Mouse (Mus musculus): ENCODE measurements at regions not wholly inside any gene's neighbourhood (a gene's known extent, or its start where the extent isn't known, plus 50 kb on each side); places are given as distances from the start of the nearest gene placed in this dataset.

GRCm38 (mm10) chr12:73491370-73491769, 54.8 kb downstream of the Tmem30b start:
- no peaks in the 10 kb centered on the region for H3K36me3 ChIP-seq (ENCODE audit: control insufficient read depth, insufficient read depth, low read length, poor library complexity, severe bottlenecking)
- H3K27ac ChIP-seq (ENCODE audit: insufficient read depth, low read length): no peak overlapping the region
- no peaks in the 10 kb centered on the region for H3K27me3 ChIP-seq (ENCODE audit: control insufficient read depth, insufficient read depth, low read length, poor library complexity, severe bottlenecking)
- H3K9me3 ChIP-seq (replicated peaks; ENCODE audit: control insufficient read depth, insufficient read depth, low read length, poor library complexity, severe bottlenecking): peaks cover 12% of the 10 kb centered on the region
- H3K4me1 ChIP-seq (ENCODE audit: control insufficient read depth, insufficient read depth, low read length): no peaks in the 10 kb centered on the region
- TF ChIP-seq POLR2A (IDR thresholded peaks at IDR 0.05; ENCODE audit: insufficient read depth, low read length) (no peak), CTCF (IDR thresholded peaks at IDR 0.05; ENCODE audit: low read depth, low read length) (no peak), EP300 (IDR thresholded peaks at IDR 0.05; ENCODE audit: insufficient read depth, low read depth, low read length) (no peak)
- H3K9ac ChIP-seq (ENCODE audit: low read depth, poor library complexity, severe bottlenecking): no peak overlapping the region
- no peak overlapping the region for H3K4me3 ChIP-seq (ENCODE audit: low read depth, low read length)

GRCm38 (mm10) chr12:73482858-73483257, 63.3 kb downstream of the Tmem30b start:
- Histone ChIP-seq H3K36me3 (ENCODE audit: control insufficient read depth, insufficient read depth, low read length, poor library complexity, severe bottlenecking) (no peaks in the 10 kb centered on the region), H3K4me1 (ENCODE audit: control insufficient read depth, insufficient read depth, low read length) (no peaks in the 10 kb centered on the region), H3K9ac (ENCODE audit: low read depth, poor library complexity, severe bottlenecking) (no peak overlapping the region), H3K4me3 (ENCODE audit: low read depth, low read length) (no peak overlapping the region), H3K27me3 (ENCODE audit: control insufficient read depth, insufficient read depth, low read length, poor library complexity, severe bottlenecking) (no peaks in the 10 kb centered on the region), H3K9me3 (replicated peaks; ENCODE audit: control insufficient read depth, insufficient read depth, low read length, poor library complexity, severe bottlenecking) (no peaks in the 10 kb centered on the region), H3K27ac (ENCODE audit: insufficient read depth, low read length) (no peak overlapping the region)
- TF ChIP-seq EP300 (IDR thresholded peaks at IDR 0.05; ENCODE audit: insufficient read depth, low read depth, low read length) (no peak), POLR2A (IDR thresholded peaks at IDR 0.05; ENCODE audit: insufficient read depth, low read length) (no peak), CTCF (IDR thresholded peaks at IDR 0.05; ENCODE audit: low read depth, low read length) (no peak)

DNA sequence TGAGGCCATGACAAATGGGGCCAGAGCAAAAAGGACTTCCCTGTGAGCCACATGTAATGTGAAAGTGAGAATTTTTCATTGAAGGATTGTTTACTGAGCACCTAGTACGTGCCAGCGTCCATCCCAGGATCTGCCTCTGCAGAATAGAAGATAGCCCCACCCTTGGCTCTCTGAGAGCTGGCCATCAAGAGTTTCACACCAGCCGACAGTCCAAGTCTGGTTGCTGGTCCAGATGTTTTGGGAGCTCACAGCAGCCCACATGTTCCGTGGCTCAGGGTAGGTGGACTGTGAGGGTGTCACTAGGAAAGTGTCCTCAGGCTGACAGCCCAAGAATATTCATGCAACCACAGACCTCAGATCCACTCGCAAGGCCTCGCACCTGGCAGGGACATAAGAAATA, 63.9 kb downstream of the Tmem30b start:
- Histone ChIP-seq H3K9ac (ENCODE audit: low read depth, poor library complexity, severe bottlenecking) (no peak overlapping the region), H3K4me3 (ENCODE audit: low read depth, low read length) (no peak overlapping the region), H3K27me3 (ENCODE audit: control insufficient read depth, insufficient read depth, low read length, poor library complexity, severe bottlenecking) (no peaks in the 10 kb centered on the region), H3K27ac (ENCODE audit: insufficient read depth, low read length) (no peak overlapping the region), H3K9me3 (replicated peaks; ENCODE audit: control insufficient read depth, insufficient read depth, low read length, poor library complexity, severe bottlenecking) (no peaks in the 10 kb centered on the region), H3K36me3 (ENCODE audit: control insufficient read depth, insufficient read depth, low read length, poor library complexity, severe bottlenecking) (no peaks in the 10 kb centered on the region), H3K4me1 (ENCODE audit: control insufficient read depth, insufficient read depth, low read length) (no peaks in the 10 kb centered on the region)
- TF ChIP-seq POLR2A (IDR thresholded peaks at IDR 0.05; ENCODE audit: insufficient read depth, low read length): no peak
- TF ChIP-seq CTCF (IDR thresholded peaks at IDR 0.05; ENCODE audit: low read depth, low read length): no peak
- TF ChIP-seq EP300 (IDR thresholded peaks at IDR 0.05; ENCODE audit: insufficient read depth, low read depth, low read length): no peak

DNA sequence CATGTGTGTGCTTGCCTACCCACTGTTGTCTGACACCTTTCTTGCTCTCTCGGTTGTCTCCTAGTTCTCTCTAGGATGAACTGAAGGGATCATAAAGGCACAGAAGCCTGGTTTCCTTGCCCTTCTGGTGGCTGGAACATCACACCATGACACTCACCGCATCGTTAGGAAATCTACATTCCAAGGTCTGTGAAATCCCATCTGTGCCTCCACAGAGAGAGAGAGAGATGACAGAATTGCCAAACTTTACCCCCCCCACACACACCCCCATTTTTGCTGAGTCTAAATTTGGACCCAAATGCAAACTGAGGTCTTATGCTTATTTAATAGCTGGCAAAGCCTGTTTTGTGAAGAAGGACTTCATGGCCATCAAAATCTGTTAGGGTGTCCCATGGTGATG, 64.5 kb downstream of the Tmem30b start:
- Histone ChIP-seq H3K36me3 (ENCODE audit: control insufficient read depth, insufficient read depth, low read length, poor library complexity, severe bottlenecking) (no peaks in the 10 kb centered on the region), H3K4me1 (ENCODE audit: control insufficient read depth, insufficient read depth, low read length) (no peaks in the 10 kb centered on the region), H3K27me3 (ENCODE audit: control insufficient read depth, insufficient read depth, low read length, poor library complexity, severe bottlenecking) (no peaks in the 10 kb centered on the region), H3K27ac (ENCODE audit: insufficient read depth, low read length) (no peak overlapping the region), H3K9me3 (replicated peaks; ENCODE audit: control insufficient read depth, insufficient read depth, low read length, poor library complexity, severe bottlenecking) (no peaks in the 10 kb centered on the region), H3K9ac (ENCODE audit: low read depth, poor library complexity, severe bottlenecking) (no peak overlapping the region), H3K4me3 (ENCODE audit: low read depth, low read length) (no peak overlapping the region)
- TF ChIP-seq CTCF (IDR thresholded peaks at IDR 0.05; ENCODE audit: low read depth, low read length) (no peak), EP300 (IDR thresholded peaks at IDR 0.05; ENCODE audit: insufficient read depth, low read depth, low read length) (no peak), POLR2A (IDR thresholded peaks at IDR 0.05; ENCODE audit: insufficient read depth, low read length) (no peak)

DNA sequence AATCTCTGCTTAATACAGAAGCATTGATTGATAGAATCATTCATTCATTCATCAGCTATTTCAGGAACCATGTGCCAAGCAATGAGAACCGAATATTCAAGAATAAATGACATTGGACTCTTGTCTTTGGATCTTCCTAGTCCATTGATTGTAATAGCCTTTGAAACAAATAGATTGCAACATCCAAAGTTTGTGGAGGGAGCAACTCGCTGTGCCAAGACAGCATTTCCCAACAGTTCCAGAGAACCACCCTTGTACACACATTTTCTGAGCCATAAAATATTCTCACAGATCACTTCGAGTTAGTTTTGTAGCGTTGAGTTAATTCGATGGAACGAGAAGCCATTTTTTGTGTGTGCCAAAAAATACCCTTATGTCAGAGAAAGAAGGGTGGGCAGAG, 65.0 kb downstream of the Tmem30b start:
- no peaks in the 10 kb centered on the region for H3K36me3 ChIP-seq (ENCODE audit: control insufficient read depth, insufficient read depth, low read length, poor library complexity, severe bottlenecking)
- H3K4me1 ChIP-seq (ENCODE audit: control insufficient read depth, insufficient read depth, low read length): no peaks in the 10 kb centered on the region
- H3K9me3 ChIP-seq (replicated peaks; ENCODE audit: control insufficient read depth, insufficient read depth, low read length, poor library complexity, severe bottlenecking): no peaks in the 10 kb centered on the region
- H3K4me3 ChIP-seq (ENCODE audit: low read depth, low read length): no peak overlapping the region
- no peaks in the 10 kb centered on the region for H3K27me3 ChIP-seq (ENCODE audit: control insufficient read depth, insufficient read depth, low read length, poor library complexity, severe bottlenecking)
- TF ChIP-seq CTCF (IDR thresholded peaks at IDR 0.05; ENCODE audit: low read depth, low read length) (no peak), EP300 (IDR thresholded peaks at IDR 0.05; ENCODE audit: insufficient read depth, low read depth, low read length) (no peak), POLR2A (IDR thresholded peaks at IDR 0.05; ENCODE audit: insufficient read depth, low read length) (no peak)
- H3K9ac ChIP-seq (ENCODE audit: low read depth, poor library complexity, severe bottlenecking): no peak overlapping the region
- H3K27ac ChIP-seq (ENCODE audit: insufficient read depth, low read length): no peak overlapping the region

GRCm38 (mm10) chr12:73480610-73480971, 65.6 kb downstream of the Tmem30b start:
- TF ChIP-seq POLR2A (IDR thresholded peaks at IDR 0.05; ENCODE audit: insufficient read depth, low read length) (no peak), EP300 (IDR thresholded peaks at IDR 0.05; ENCODE audit: insufficient read depth, low read depth, low read length) (no peak), CTCF (IDR thresholded peaks at IDR 0.05; ENCODE audit: low read depth, low read length) (no peak)
- H3K9me3 ChIP-seq (replicated peaks; ENCODE audit: control insufficient read depth, insufficient read depth, low read length, poor library complexity, severe bottlenecking): no peaks in the 10 kb centered on the region
- no peak overlapping the region for H3K27ac ChIP-seq (ENCODE audit: insufficient read depth, low read length)
- no peaks in the 10 kb centered on the region for H3K4me1 ChIP-seq (ENCODE audit: control insufficient read depth, insufficient read depth, low read length)
- no peak overlapping the region for H3K4me3 ChIP-seq (ENCODE audit: low read depth, low read length)
- H3K36me3 ChIP-seq (ENCODE audit: control insufficient read depth, insufficient read depth, low read length, poor library complexity, severe bottlenecking): no peaks in the 10 kb centered on the region
- no peaks in the 10 kb centered on the region for H3K27me3 ChIP-seq (ENCODE audit: control insufficient read depth, insufficient read depth, low read length, poor library complexity, severe bottlenecking)
- no peak overlapping the region for H3K9ac ChIP-seq (ENCODE audit: low read depth, poor library complexity, severe bottlenecking)
